Mouse (Mus musculus): ENCODE results near the gene Thada. TPM values are rescaled to one million over a fixed set of nuclear protein-coding genes. Genes with fewer than 3 reads are reported as not detected.

Gene Thada
- 10 to 100 TPM; 12.7 to 14.5 TPM for total RNA-seq (2021)

- DNase-seq (ENCODE audit: low spot score in 2 of 2) = peak; percentile 97 to 99
- intact Hi-C loops (cut with DNase I) = loop anchor here (5.0 kb wide), 1 partner anchor 161 kb away; the partner anchor contains the start of gene Dync2li1
Observed at GRCm38 (mm10) chr17:84465753-84466608, at the start of gene Thada. Gene Thada (minus strand): TSS chr17:84466205.

DNA sequence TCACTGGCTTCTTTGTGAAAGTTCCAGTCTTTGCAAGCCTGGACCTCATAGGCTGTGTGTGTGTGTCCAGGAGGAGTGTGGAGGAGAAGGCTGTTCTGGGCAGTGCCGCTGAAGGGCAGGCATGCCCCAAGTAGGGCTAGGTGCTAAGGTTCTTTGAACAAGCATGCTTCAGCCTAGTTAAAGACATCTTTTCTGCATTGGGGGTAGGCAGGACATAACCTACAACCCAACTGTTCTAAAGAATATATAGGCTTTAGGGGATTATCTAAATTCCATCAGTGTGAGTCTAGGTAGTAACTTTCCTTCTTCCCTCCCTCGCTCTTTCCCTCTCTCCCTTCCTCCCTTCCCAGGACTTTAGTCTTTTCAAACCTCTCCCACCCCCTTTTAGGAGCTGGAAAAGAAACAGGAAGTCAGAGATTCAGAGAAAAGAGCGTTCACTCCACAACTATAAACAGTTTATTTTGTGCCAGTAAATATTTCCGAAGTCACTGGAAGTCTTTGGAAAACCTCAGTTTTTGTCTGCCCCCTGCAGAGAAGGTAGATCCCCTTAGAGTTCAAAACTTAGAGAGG is 46.6 kb upstream of the Thada start:
- DNase-seq (ENCODE audit: low spot score in 2 of 2) = no peak
- intact Hi-C loops (cut with DNase I) = loop anchor here (5.0 kb wide), 4 partner anchors 70 to 255 kb away; partner anchors contain the start of gene Dync2li1

GRCm38 (mm10) chr17:84511682-84512515 is 45.9 kb upstream of the Thada start, which contains the start of gene Plekhh2:
Gene Plekhh2 (plus strand): TSS chr17:84511895.
- intact Hi-C loops (cut with DNase I) = loop anchor here (5.0 kb wide), 4 partner anchors 70 to 255 kb away; partner anchors contain the start of gene Dync2li1
- peak; percentile 82 to 84 for DNase-seq (ENCODE audit: low spot score in 2 of 2)

GRCm38 (mm10) chr17:84510961-84511639 is 45.1 kb upstream of the Thada start:
- intact Hi-C loops (cut with DNase I) = loop anchor here (5.0 kb wide), 4 partner anchors 71 to 254 kb away; partner anchors contain the start of gene Dync2li1
- no peak for DNase-seq (ENCODE audit: low spot score in 2 of 2)

DNA sequence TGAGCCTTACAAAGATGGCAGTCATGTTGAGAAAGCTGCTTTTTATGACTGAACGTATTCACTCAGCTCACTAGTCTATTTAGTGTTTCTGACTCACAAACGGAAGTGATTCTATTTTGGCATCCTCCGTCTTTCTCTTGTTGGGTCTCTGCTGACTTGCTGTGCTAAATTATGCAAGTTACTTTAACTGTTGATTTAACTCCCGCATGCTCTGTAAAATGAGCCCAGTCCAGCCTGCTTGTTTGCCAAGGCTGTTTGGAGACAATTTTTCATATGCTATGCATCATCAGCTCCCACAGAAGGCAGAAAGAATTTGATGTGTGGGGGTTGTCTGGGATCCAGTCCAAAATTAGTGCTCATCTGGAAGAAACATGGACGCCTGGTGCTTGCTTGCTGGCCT is 44.4 kb upstream of the Thada start:
- peak; percentile 37 to 93 for DNase-seq (ENCODE audit: low spot score in 2 of 2)
- intact Hi-C loops (cut with DNase I) = loop anchor here (5.0 kb wide), 4 partner anchors 72 to 253 kb away; partner anchors contain the start of gene Dync2li1

DNA sequence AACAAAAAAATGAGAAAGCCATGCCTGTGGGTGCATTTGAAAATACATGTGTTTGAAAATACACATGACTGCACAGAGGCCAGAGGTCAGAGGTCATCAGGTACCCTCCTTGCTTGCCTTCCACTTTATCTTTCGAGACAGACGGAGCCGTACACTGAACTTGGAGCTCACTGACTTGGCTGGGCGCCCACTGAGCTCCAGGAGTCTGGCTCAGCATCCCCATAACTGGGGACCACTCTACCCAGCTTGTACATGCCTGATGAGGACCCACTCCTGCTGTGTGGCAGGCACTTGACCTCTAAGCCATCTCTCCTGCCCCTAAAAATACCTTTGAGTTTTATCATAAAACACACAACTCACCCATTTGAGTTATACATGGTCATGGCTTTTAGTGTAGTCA is 43.2 kb upstream of the Thada start:
- no peak for DNase-seq (ENCODE audit: low spot score in 2 of 2)
- intact Hi-C loops (cut with DNase I) = no loop called here

DNA sequence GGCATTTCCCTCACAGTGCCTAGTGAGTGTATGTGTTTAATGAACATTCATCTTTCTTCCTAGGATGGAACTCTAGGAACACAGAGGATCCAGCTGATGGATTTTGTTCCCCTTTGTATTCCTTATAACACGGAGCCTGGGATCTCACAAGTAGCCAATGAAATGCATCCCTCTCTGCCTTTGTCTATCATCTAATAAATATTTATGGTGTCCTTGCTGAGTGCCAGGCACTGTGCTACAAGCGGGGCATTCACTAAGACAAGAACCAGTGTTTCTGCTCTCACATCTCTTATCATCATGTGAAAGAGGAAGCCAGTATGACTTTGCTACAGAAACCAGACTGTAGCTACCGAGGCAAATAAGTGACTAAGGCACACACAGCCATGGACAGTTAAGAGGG is 42.7 kb upstream of the Thada start:
- no peak for DNase-seq (ENCODE audit: low spot score in 2 of 2)
- intact Hi-C loops (cut with DNase I) = no loop called here

DNA sequence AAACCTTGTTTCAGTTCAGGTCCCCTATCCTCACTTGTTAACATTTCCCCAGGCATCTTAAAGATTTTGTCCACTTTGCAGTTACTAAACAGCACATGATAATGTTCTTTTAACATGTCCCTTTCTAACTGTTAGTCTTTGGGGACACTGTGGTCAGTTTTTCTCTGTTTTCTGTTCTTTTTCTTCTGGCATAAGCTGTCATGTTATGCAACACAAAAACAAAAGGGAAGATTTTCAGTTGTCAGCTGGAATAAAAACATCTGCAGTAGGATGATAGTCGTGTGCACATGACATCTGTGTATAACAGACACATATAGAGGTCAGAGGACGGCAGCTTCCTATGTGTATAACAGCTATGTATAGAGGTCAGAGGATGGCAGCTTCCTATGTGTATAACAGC is 39.9 kb upstream of the Thada start:
- intact Hi-C loops (cut with DNase I) = no loop called here
- DNase-seq (ENCODE audit: low spot score in 2 of 2) = no peak

GRCm38 (mm10) chr17:84502341-84502740 is 36.3 kb upstream of the Thada start:
- intact Hi-C loops (cut with DNase I) = no loop called here
- no peak for DNase-seq (ENCODE audit: low spot score in 2 of 2)

DNA sequence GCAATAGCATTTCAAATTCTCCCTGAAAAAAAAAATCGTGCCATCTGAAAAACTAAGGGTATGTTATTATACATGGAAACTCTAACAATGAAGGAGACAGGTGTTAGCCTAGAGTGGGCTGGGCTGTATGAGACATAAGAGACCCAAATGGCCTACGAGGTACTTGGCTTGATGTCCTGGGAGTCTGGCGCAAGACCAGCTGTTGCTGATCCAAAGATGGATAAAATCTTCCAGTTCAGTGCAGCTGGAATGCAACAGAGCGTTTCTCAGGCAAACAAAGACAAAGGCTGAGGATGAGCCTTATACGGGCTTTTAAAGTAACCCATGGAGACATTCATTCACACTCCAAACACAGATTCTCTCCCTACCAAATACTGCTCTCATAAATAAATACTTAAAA is 32.6 kb upstream of the Thada start:
- DNase-seq (ENCODE audit: low spot score in 2 of 2) = no peak
- intact Hi-C loops (cut with DNase I) = no loop called here

GRCm38 (mm10) chr17:84497972-84498604 is 32.1 kb upstream of the Thada start:
- intact Hi-C loops (cut with DNase I) = no loop called here

GRCm38 (mm10) chr17:84497559-84497958 is 31.6 kb upstream of the Thada start:
- intact Hi-C loops (cut with DNase I) = no loop called here
- DNase-seq (ENCODE audit: low spot score in 2 of 2) = no peak

More at GRCm38 (mm10) chr17:84497972-84498604, 32.1 kb upstream of the Thada start:
- no peak for DNase-seq (ENCODE audit: low spot score in 2 of 2)

DNA sequence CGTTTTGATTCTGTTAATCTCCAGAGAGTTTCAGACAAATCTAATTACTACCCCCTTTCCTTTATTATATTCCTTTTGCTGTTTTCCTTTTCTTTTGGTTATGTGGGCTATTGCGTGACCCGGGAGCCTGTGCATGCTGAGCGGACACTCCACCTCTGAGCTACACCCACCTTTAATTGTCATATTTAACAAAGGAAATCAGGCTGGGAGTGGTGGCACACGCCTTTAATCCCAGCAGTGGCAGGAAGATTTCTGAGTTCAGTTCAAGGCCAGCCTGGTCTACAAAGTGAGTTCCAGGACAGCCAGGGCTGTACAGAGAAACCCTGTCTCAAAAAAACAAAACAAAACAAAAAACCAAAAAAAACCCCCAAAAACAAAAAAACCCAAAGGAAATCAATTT is 31.0 kb upstream of the Thada start:
- DNase-seq (ENCODE audit: low spot score in 2 of 2) = no peak
- intact Hi-C loops (cut with DNase I) = no loop called here

DNA sequence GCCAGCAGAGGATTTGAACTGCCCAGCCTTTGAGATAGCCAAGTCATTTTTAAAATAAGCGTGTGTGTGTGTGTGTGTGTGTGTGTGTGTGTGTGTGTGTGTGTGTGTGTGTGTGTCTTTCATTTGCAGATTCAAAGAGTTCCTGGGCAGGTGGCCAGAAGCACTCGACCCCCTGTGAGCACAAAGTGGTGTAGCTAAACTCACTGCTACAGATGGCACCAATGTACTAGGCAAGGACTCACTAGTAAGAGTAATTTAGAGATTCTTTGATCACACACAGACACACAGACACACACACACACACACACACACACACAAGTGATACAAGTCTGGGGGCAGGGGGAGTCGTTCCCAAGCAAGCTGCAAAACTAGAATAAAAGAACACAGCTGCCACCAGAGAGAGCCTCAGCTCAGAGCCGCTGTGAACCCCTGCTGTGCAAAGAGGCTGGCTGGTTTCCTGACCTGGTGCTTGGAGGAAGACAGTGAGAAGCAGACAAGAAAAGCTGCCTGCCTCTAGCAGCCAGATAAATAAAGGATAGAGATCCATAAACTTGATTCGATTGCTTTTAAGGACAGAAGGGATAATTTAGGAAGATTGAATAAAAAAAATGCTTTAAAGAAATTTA is 26.4 kb upstream of the Thada start:
- no peak for DNase-seq (ENCODE audit: low spot score in 2 of 2)
- intact Hi-C loops (cut with DNase I) = no loop called here

DNA sequence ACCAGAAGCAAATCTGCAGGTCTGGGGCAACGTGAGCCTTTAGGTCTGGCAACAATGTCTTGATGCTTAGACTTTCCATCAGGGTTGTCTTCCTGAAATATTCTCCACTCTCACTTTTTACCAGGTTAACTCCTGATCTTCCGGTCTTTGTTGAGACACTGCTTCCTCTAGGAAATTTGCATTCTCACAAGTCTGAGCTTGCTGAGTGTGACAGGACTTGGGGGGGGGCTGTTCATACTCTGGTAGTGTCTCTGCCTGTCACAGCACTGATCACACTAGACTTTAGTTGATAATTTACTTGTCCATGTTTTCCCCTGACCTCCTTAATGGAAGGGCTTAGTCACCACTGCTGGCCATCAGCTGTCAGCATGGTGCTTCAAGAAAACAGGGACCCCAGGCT is 21.4 kb upstream of the Thada start:
- no peak for DNase-seq (ENCODE audit: low spot score in 2 of 2)
- intact Hi-C loops (cut with DNase I) = no loop called here

- DNase-seq (ENCODE audit: low spot score in 2 of 2) = no peak
- intact Hi-C loops (cut with DNase I) = no loop called here
Observed at GRCm38 (mm10) chr17:84483673-84484320, 17.8 kb upstream of the Thada start.

- intact Hi-C loops (cut with DNase I) = no loop called here
- DNase-seq (ENCODE audit: low spot score in 2 of 2) = no peak
Observed at GRCm38 (mm10) chr17:84482831-84483230, 16.8 kb upstream of the Thada start.
